Mouse (Mus musculus): ENCODE measurements around the gene Gga1. TPM values are rescaled to one million over a fixed set of nuclear protein-coding genes. Genes with fewer than 3 reads are reported as not detected.
A peak's percentile ranks its signal among the peaks of the same experiment; 100 is the strongest.

Gga1 gene
- polyA plus RNA-seq, 1 experiment, result 56.5 TPM

GRCm38 (mm10) chr15:78922700-78923099, 45.7 kb downstream of the Gga1 start:
- no peak overlapping the region for H3K4me3 ChIP-seq (ENCODE audit: insufficient read depth, low read depth, low read length)
- 95% methylated on average over 7 of the region's 7 CpGs for WGBS
- no peak overlapping the region for H3K27ac ChIP-seq (ENCODE audit: insufficient read depth, low read depth, low read length)
- no peaks in the 10 kb centered on the region for H3K27me3 ChIP-seq (replicated peaks; ENCODE audit: control insufficient read depth, insufficient read depth, low read length)
- no peak for DNase-seq
- no peaks in the 10 kb centered on the region for H3K36me3 ChIP-seq (ENCODE audit: control insufficient read depth, insufficient read depth, low read length)
- TF ChIP-seq POLR2A (IDR thresholded peaks at IDR 0.05; ENCODE audit: low read depth, low read length) (no peak), CTCF (conservative IDR thresholded peaks at IDR 0.05; ENCODE audit: insufficient read depth, insufficient read length, low read depth, low read length) (no peak)
- peaks cover 18% of the 10 kb centered on the region for H3K4me1 ChIP-seq (ENCODE audit: control insufficient read depth, insufficient read depth, low read length)

GRCm38 (mm10) chr15:78923585-78923984, 46.6 kb downstream of the Gga1 start:
- Histone ChIP-seq H3K36me3 (ENCODE audit: control insufficient read depth, insufficient read depth, low read length) (no peaks in the 10 kb centered on the region), H3K4me3 (ENCODE audit: insufficient read depth, low read depth, low read length) (no peak overlapping the region), H3K27ac (ENCODE audit: insufficient read depth, low read depth, low read length) (no peak overlapping the region), H3K4me1 (ENCODE audit: control insufficient read depth, insufficient read depth, low read length) (peaks cover 21% of the 10 kb centered on the region), H3K27me3 (replicated peaks; ENCODE audit: control insufficient read depth, insufficient read depth, low read length) (no peaks in the 10 kb centered on the region)
- WGBS, result 81% methylated on average over 6 of the region's 6 CpGs
- TF ChIP-seq POLR2A (IDR thresholded peaks at IDR 0.05; ENCODE audit: low read depth, low read length), result no peak
- TF ChIP-seq CTCF (conservative IDR thresholded peaks at IDR 0.05; ENCODE audit: insufficient read depth, insufficient read length, low read depth, low read length), result no peak
- no peak for DNase-seq

DNA sequence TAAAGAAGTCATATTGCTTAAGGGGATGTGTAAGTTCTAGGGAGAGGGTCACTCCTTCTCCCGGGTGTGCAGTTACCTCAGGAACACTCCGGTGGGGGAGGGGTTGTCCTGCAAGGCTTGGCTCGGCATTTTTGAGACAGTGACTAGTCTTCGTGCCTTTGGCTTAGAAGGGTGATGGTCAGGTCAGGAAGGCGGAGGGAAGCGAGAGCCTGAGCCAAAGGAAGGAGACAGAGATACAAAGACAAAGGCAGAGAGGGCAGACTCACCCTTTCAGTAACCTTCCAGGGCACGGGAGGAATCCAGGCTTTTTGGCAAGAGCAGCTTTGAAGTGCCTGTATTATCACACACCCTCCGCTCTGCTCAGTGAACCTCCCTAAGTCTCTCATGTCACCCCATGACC, 48.1 kb downstream of the Gga1 start:
- H3K27ac ChIP-seq (ENCODE audit: insufficient read depth, low read depth, low read length), result 0 out of 2 replicates have a peak overlapping the region, but pooled peaks have one; percentile 1
- H3K27me3 ChIP-seq (replicated peaks; ENCODE audit: control insufficient read depth, insufficient read depth, low read length), result no peaks in the 10 kb centered on the region
- H3K4me1 ChIP-seq (ENCODE audit: control insufficient read depth, insufficient read depth, low read length), result peaks cover 21% of the 10 kb centered on the region
- 41% methylated on average over 8 of the region's 8 CpGs for WGBS
- H3K36me3 ChIP-seq (ENCODE audit: control insufficient read depth, insufficient read depth, low read length), result no peaks in the 10 kb centered on the region
- no peak overlapping the region for H3K4me3 ChIP-seq (ENCODE audit: insufficient read depth, low read depth, low read length)
- DNase-seq, result peak; percentile 69
- TF ChIP-seq POLR2A (IDR thresholded peaks at IDR 0.05; ENCODE audit: low read depth, low read length), result no peak
- TF ChIP-seq CTCF (conservative IDR thresholded peaks at IDR 0.05; ENCODE audit: insufficient read depth, insufficient read length, low read depth, low read length), result no peak

DNA sequence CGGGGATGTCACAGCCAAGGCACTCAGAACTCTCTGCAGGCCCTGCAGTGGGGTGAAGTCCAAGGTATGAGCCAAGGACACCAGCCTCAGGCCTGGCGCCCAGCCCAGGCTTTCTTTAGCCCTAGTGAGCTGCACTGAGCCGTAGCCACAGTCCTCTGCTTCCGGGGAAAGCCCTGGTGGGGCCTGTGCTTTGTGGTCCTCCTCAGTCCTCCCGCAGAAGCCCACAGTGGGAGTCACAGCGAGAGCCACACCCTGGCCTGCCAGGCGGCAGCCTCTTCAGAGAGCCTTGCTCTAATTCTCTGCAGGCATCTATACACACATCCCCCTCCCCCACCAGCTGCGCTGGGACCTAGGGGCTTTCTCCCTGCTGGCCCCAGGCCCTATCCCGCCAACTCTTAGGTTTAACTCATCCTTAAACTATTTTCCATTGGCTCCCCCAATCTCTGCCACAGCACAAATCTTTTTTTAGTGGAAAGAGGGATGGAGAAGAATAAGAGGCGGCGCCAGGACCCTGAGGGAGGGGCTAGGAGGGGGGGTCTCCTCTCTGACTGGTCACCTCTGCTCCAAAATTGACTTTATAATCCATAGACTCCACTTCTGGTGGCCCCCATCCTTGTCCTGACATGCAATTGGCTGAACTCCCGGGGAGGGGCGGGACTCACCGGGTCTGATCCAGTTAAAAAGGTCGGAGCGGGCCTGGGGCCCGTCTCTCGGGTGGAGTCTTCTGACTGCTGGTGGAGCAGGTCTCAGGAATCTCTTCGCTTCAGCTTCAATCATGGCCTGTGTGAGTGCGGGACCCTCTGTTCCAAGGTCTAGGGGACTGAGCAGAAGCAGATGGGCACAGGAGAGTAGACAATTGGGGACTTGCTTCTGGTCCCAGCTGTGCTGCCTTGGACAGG, 49.3 kb downstream of the Gga1 start, which contains the start of gene Lgals1:
Lgals1 (plus strand) TSS at position 705 of the 899 bp plus-strand sequence.
- H3K27ac ChIP-seq (ENCODE audit: insufficient read depth, low read depth, low read length), result peak within 1 kb of the TSS; percentile 82
- no peaks in the 10 kb centered on the region for H3K36me3 ChIP-seq (ENCODE audit: control insufficient read depth, insufficient read depth, low read length)
- 16% methylated on average over 20 of the region's 20 CpGs for WGBS
- H3K4me1 ChIP-seq (ENCODE audit: control insufficient read depth, insufficient read depth, low read length), result peaks cover 21% of the 10 kb centered on the region
- no peaks in the 10 kb centered on the region for H3K27me3 ChIP-seq (replicated peaks; ENCODE audit: control insufficient read depth, insufficient read depth, low read length)
- DNase-seq, result peak; percentile 97
- H3K4me3 ChIP-seq (ENCODE audit: insufficient read depth, low read depth, low read length), result peak within 1 kb of the TSS; percentile 57
- TF ChIP-seq POLR2A (IDR thresholded peaks at IDR 0.05; ENCODE audit: low read depth, low read length) (peak; percentile 10), CTCF (conservative IDR thresholded peaks at IDR 0.05; ENCODE audit: insufficient read depth, insufficient read length, low read depth, low read length) (no peak)

DNA sequence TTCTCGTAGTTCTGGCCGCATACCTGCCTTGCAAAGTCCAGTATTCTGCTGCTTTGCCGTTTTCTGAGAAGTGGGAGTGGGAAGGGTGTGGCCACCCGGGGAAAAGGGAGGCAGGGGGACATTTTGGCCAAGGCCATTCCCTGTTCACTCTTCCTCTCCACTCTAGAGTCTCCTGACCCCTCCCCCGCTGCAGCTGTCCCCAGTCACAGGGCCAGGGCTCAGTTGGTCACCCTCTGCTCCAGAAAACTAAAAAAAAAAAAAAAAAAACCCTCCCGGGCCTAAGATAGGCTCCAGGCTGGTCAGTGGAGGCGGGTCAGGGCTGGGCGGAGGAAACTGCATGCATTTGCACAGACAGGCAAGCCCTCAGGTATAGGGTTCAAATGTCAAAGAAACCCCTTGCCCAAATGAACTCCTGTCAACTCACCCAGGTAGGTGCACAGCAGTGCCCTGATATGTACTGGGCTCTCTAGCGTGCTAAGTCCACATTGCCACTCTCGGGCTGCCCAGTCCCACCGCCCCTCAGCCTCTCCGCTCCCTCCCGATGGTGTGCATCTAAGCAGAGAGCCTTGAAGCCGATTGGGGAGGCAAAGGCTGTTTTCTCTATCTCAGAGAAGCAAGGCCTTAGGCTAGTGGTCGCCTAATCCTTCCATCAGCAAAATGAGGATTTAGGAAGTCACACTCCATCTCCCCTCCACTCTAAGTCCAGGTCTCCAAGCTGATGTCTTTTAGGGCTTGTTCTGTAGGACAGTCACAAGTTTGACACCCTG, 50.2 kb downstream of the Gga1 start:
- H3K4me3 ChIP-seq (ENCODE audit: insufficient read depth, low read depth, low read length), result peak overlapping the region; percentile 57
- WGBS, result 27% methylated on average over 15 of the region's 15 CpGs
- no peaks in the 10 kb centered on the region for H3K27me3 ChIP-seq (replicated peaks; ENCODE audit: control insufficient read depth, insufficient read depth, low read length)
- peaks cover 21% of the 10 kb centered on the region for H3K4me1 ChIP-seq (ENCODE audit: control insufficient read depth, insufficient read depth, low read length)
- no peaks in the 10 kb centered on the region for H3K36me3 ChIP-seq (ENCODE audit: control insufficient read depth, insufficient read depth, low read length)
- DNase-seq, result peak; percentile 52
- peak overlapping the region; percentile 82 for H3K27ac ChIP-seq (ENCODE audit: insufficient read depth, low read depth, low read length)
- TF ChIP-seq POLR2A (IDR thresholded peaks at IDR 0.05; ENCODE audit: low read depth, low read length), result no peak
- TF ChIP-seq CTCF (conservative IDR thresholded peaks at IDR 0.05; ENCODE audit: insufficient read depth, insufficient read length, low read depth, low read length), result no peak

DNA sequence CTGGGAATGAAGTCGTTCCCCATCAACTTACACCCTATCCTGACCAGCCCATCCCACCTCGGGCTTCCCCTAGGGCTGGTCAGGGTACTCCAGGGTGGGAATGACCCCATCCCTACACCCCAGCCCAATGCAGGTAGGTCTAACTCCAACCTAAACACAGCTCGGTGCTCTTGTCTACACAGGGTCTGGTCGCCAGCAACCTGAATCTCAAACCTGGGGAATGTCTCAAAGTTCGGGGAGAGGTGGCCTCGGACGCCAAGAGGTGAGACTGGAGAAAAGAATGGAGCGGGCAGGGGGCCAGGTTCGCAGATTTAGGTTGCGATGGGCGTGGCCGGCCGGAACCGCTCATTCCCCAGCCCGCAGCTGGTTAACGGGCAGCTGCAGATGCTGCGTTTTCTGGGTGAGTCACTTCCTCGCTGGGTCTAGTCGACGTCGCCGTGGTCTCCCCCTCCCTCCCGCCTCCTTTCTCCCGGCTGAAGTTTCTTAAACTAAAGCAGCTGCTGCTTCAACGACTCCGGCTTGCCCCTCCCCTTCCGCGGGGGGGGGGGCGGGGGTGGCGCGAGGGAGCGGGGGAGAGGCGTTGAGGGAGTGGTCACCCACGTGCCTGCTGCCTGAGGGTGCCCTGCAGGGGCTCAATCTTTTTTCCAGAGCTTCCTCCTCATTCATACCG, 50.9 kb downstream of the Gga1 start:
- no peaks in the 10 kb centered on the region for H3K36me3 ChIP-seq (ENCODE audit: control insufficient read depth, insufficient read depth, low read length)
- TF ChIP-seq POLR2A (IDR thresholded peaks at IDR 0.05; ENCODE audit: low read depth, low read length) (peak; percentile 12), CTCF (conservative IDR thresholded peaks at IDR 0.05; ENCODE audit: insufficient read depth, insufficient read length, low read depth, low read length) (no peak)
- no peaks in the 10 kb centered on the region for H3K27me3 ChIP-seq (replicated peaks; ENCODE audit: control insufficient read depth, insufficient read depth, low read length)
- peak; percentile 83 for DNase-seq
- peak overlapping the region; percentile 66 for H3K27ac ChIP-seq (ENCODE audit: insufficient read depth, low read depth, low read length)
- peak overlapping the region; percentile 43 for H3K4me3 ChIP-seq (ENCODE audit: insufficient read depth, low read depth, low read length)
- H3K4me1 ChIP-seq (ENCODE audit: control insufficient read depth, insufficient read depth, low read length), result peaks cover 21% of the 10 kb centered on the region
- WGBS, result 2% methylated on average over 34 of the region's 35 CpGs

All from kidney, adult 2 months (tissue).